Mouse (Mus musculus): ENCODE measurements at regions not wholly inside any gene's neighbourhood (a gene's known extent, or its start where the extent isn't known, plus 50 kb on each side); places are given as distances from the start of the nearest gene placed in this dataset.
A peak's percentile ranks its signal among the peaks of the same experiment; 100 is the strongest.

DNA sequence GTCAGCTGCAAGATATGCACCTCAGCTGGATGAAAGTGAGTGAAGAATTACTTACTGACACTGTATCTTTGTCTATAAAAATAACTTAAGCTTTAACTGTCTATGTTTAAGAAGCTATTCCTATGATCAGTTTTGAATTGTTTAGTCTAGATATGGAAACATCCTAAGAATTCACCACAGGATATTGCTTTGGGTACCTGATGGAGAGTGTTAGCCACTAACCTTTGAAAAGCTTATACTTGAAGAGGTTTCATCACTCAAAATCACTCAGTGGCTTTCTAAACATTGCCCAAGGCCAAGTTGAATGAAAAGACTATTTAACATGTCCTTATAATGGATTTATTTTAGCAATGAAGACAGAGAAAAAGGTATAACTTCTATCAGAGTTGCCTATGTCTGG, 111.6 kb upstream of the Kcnab1 start:
- no peak overlapping the region for H3K4me3 ChIP-seq (ENCODE audit: low read depth, low read length)
- no peaks in the 10 kb centered on the region for H3K9me3 ChIP-seq (ENCODE audit: control insufficient read depth, low read length)
- H3K27ac ChIP-seq (ENCODE audit: low read depth, low read length) = no peak overlapping the region
- no peak overlapping the region for H3K4me2 ChIP-seq
- H3K27me3 ChIP-seq (ENCODE audit: control insufficient read depth, insufficient read depth, low read length) = no peaks in the 10 kb centered on the region
- DNase-seq (ENCODE audit: low spot score, missing footprints) = peak; percentile 66
- ATAC-seq (ENCODE audit: low FRiP score) = no peak
- no peaks in the 10 kb centered on the region for H3K36me3 ChIP-seq (ENCODE audit: control insufficient read depth, insufficient read depth, low read length)
- H3K4me1 ChIP-seq (ENCODE audit: control insufficient read depth, insufficient read depth, low read length) = no peaks in the 10 kb centered on the region
- no peak overlapping the region for H3K9ac ChIP-seq (ENCODE audit: low read length)

GRCm38 (mm10) chr3:65001131-65001530, 108.1 kb upstream of the Kcnab1 start:
- Histone ChIP-seq H3K36me3 (ENCODE audit: control insufficient read depth, insufficient read depth, low read length) (no peaks in the 10 kb centered on the region), H3K4me2 (no peak overlapping the region), H3K27ac (ENCODE audit: low read depth, low read length) (no peak overlapping the region), H3K4me3 (ENCODE audit: low read depth, low read length) (no peak overlapping the region), H3K27me3 (ENCODE audit: control insufficient read depth, insufficient read depth, low read length) (no peaks in the 10 kb centered on the region), H3K9me3 (ENCODE audit: control insufficient read depth, low read length) (no peaks in the 10 kb centered on the region), H3K4me1 (ENCODE audit: control insufficient read depth, insufficient read depth, low read length) (no peaks in the 10 kb centered on the region), H3K9ac (ENCODE audit: low read length) (no peak overlapping the region)
- WGBS = 87% methylated on average over 4 of the region's 4 CpGs
- peak; percentile 33 for DNase-seq (ENCODE audit: low spot score, missing footprints)
- no peak for ATAC-seq (ENCODE audit: low FRiP score)

GRCm38 (mm10) chr3:65002578-65002977, 106.6 kb upstream of the Kcnab1 start:
- DNase-seq (ENCODE audit: low spot score, missing footprints) (peak; percentile 45), ATAC-seq (ENCODE audit: low FRiP score) (no peak)
- Histone ChIP-seq H3K9me3 (ENCODE audit: control insufficient read depth, low read length) (no peaks in the 10 kb centered on the region), H3K27ac (ENCODE audit: low read depth, low read length) (no peak overlapping the region), H3K4me2 (no peak overlapping the region), H3K9ac (ENCODE audit: low read length) (no peak overlapping the region), H3K4me1 (ENCODE audit: control insufficient read depth, insufficient read depth, low read length) (no peaks in the 10 kb centered on the region), H3K36me3 (ENCODE audit: control insufficient read depth, insufficient read depth, low read length) (no peaks in the 10 kb centered on the region), H3K27me3 (ENCODE audit: control insufficient read depth, insufficient read depth, low read length) (no peaks in the 10 kb centered on the region), H3K4me3 (ENCODE audit: low read depth, low read length) (no peak overlapping the region)

- Histone ChIP-seq H3K27ac (ENCODE audit: low read depth, low read length) (no peak overlapping the region), H3K4me1 (ENCODE audit: control insufficient read depth, insufficient read depth, low read length) (no peaks in the 10 kb centered on the region), H3K4me3 (ENCODE audit: low read depth, low read length) (no peak overlapping the region), H3K9ac (ENCODE audit: low read length) (no peak overlapping the region), H3K4me2 (no peak overlapping the region), H3K27me3 (ENCODE audit: control insufficient read depth, insufficient read depth, low read length) (no peaks in the 10 kb centered on the region), H3K9me3 (ENCODE audit: control insufficient read depth, low read length) (no peaks in the 10 kb centered on the region), H3K36me3 (ENCODE audit: control insufficient read depth, insufficient read depth, low read length) (no peaks in the 10 kb centered on the region)
- peak; percentile 83 for DNase-seq (ENCODE audit: low spot score, missing footprints)
- peak; percentile 82 for ATAC-seq (ENCODE audit: low FRiP score)
- WGBS = 45% methylated on average over 1 of the region's 1 CpGs
Measured at GRCm38 (mm10) chr3:65006127-65006526, 103.1 kb upstream of the Kcnab1 start.

- no peak overlapping the region for H3K9ac ChIP-seq (ENCODE audit: low read length)
- WGBS = 39% methylated on average over 3 of the region's 3 CpGs
- H3K4me3 ChIP-seq (ENCODE audit: low read depth, low read length) = no peak overlapping the region
- H3K27me3 ChIP-seq (ENCODE audit: control insufficient read depth, insufficient read depth, low read length) = no peaks in the 10 kb centered on the region
- no peak overlapping the region for H3K27ac ChIP-seq (ENCODE audit: low read depth, low read length)
- ATAC-seq (ENCODE audit: low FRiP score) (peak; percentile 65; the same call in 1 of the 2 replicates), DNase-seq (ENCODE audit: low spot score, missing footprints) (peak; percentile 74)
- no peaks in the 10 kb centered on the region for H3K9me3 ChIP-seq (ENCODE audit: control insufficient read depth, low read length)
- no peak overlapping the region for H3K4me2 ChIP-seq
- no peaks in the 10 kb centered on the region for H3K4me1 ChIP-seq (ENCODE audit: control insufficient read depth, insufficient read depth, low read length)
- H3K36me3 ChIP-seq (ENCODE audit: control insufficient read depth, insufficient read depth, low read length) = no peaks in the 10 kb centered on the region
Measured at GRCm38 (mm10) chr3:65006565-65006964, 102.6 kb upstream of the Kcnab1 start.

GRCm38 (mm10) chr3:65023876-65024275, 85.3 kb upstream of the Kcnab1 start:
- Histone ChIP-seq H3K9ac (ENCODE audit: low read length) (no peak overlapping the region), H3K9me3 (ENCODE audit: control insufficient read depth, low read length) (no peaks in the 10 kb centered on the region)
- 76% methylated on average over 2 of the region's 2 CpGs for WGBS

DNA sequence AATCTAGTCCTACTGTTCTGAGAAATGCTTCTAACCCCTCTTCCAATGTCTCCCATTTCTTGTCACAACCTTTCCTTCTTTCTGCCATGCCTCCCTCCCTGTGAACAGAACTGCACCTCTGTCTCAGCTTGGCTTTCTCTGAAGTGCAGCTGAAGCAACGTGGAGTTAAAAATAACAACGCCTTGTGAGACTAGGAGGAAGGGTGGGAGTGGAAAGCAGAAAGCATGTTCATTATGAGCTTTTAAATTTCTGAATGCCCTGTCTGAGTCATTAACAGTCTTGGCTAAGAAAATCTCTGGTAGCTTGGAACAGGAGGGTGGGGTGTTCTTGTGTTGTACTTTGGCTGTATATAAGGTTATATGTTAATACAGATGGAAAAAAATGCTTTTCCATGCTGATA, 71.6 kb upstream of the Kcnab1 start:
- 89% methylated on average over 2 of the region's 2 CpGs for WGBS

More at GRCm38 (mm10) chr3:65023876-65024275, 85.3 kb upstream of the Kcnab1 start:
- Histone ChIP-seq H3K27me3 (ENCODE audit: control insufficient read depth, insufficient read depth, low read length) (no peaks in the 10 kb centered on the region), H3K36me3 (ENCODE audit: control insufficient read depth, insufficient read depth, low read length) (no peaks in the 10 kb centered on the region), H3K4me1 (ENCODE audit: control insufficient read depth, insufficient read depth, low read length) (no peaks in the 10 kb centered on the region), H3K27ac (ENCODE audit: low read depth, low read length) (no peak overlapping the region), H3K4me3 (ENCODE audit: low read depth, low read length) (no peak overlapping the region), H3K4me2 (no peak overlapping the region)
- DNase-seq (ENCODE audit: low spot score, missing footprints) (no peak), ATAC-seq (ENCODE audit: low FRiP score) (no peak)

GRCm38 (mm10) chr3:65047879-65048278, 61.3 kb upstream of the Kcnab1 start:
- Histone ChIP-seq H3K4me2 (no peak overlapping the region), H3K4me3 (ENCODE audit: low read depth, low read length) (no peak overlapping the region), H3K9ac (ENCODE audit: low read length) (no peak overlapping the region), H3K36me3 (ENCODE audit: control insufficient read depth, insufficient read depth, low read length) (no peaks in the 10 kb centered on the region), H3K9me3 (ENCODE audit: control insufficient read depth, low read length) (no peaks in the 10 kb centered on the region), H3K27ac (ENCODE audit: low read depth, low read length) (no peak overlapping the region), H3K27me3 (ENCODE audit: control insufficient read depth, insufficient read depth, low read length) (no peaks in the 10 kb centered on the region), H3K4me1 (ENCODE audit: control insufficient read depth, insufficient read depth, low read length) (no peaks in the 10 kb centered on the region)
- DNase-seq (ENCODE audit: low spot score, missing footprints) = no peak
- WGBS = 85% methylated on average over 3 of the region's 3 CpGs
- ATAC-seq (ENCODE audit: low FRiP score) = peak; percentile 70; the same call in 1 of the 2 replicates

More for the DNA sequence above, 71.6 kb upstream of the Kcnab1 start:
- no peak overlapping the region for H3K27ac ChIP-seq (ENCODE audit: low read depth, low read length)
- no peaks in the 10 kb centered on the region for H3K36me3 ChIP-seq (ENCODE audit: control insufficient read depth, insufficient read depth, low read length)
- no peak overlapping the region for H3K4me3 ChIP-seq (ENCODE audit: low read depth, low read length)
- H3K4me2 ChIP-seq = no peak overlapping the region
- ATAC-seq (ENCODE audit: low FRiP score) = no peak
- H3K27me3 ChIP-seq (ENCODE audit: control insufficient read depth, insufficient read depth, low read length) = no peaks in the 10 kb centered on the region
- H3K4me1 ChIP-seq (ENCODE audit: control insufficient read depth, insufficient read depth, low read length) = no peaks in the 10 kb centered on the region
- H3K9me3 ChIP-seq (ENCODE audit: control insufficient read depth, low read length) = no peaks in the 10 kb centered on the region
- H3K9ac ChIP-seq (ENCODE audit: low read length) = no peak overlapping the region
- DNase-seq (ENCODE audit: low spot score, missing footprints) = no peak

GRCm38 (mm10) chr3:65055401-65055800, 53.8 kb upstream of the Kcnab1 start:
- Histone ChIP-seq H3K9ac (ENCODE audit: low read length) (no peak overlapping the region), H3K27ac (ENCODE audit: low read depth, low read length) (no peak overlapping the region), H3K4me1 (ENCODE audit: control insufficient read depth, insufficient read depth, low read length) (no peaks in the 10 kb centered on the region), H3K4me2 (no peak overlapping the region), H3K36me3 (ENCODE audit: control insufficient read depth, insufficient read depth, low read length) (no peaks in the 10 kb centered on the region), H3K9me3 (ENCODE audit: control insufficient read depth, low read length) (no peaks in the 10 kb centered on the region), H3K27me3 (ENCODE audit: control insufficient read depth, insufficient read depth, low read length) (no peaks in the 10 kb centered on the region), H3K4me3 (ENCODE audit: low read depth, low read length) (no peak overlapping the region)
- 88% methylated on average over 3 of the region's 3 CpGs for WGBS
- DNase-seq (ENCODE audit: low spot score, missing footprints) (no peak), ATAC-seq (ENCODE audit: low FRiP score) (no peak)
